Mouse (Mus musculus): ENCODE results near the gene Zfp574.

GRCm38 (mm10) chr7:25120061-25120834 is 47.9 kb downstream of the Zfp574 start:
- no peak for TF ChIP-seq CTCF (IDR thresholded peaks at IDR 0.05; ENCODE audit: control insufficient read depth, insufficient read depth, low read length)
- TF ChIP-seq POLR2A (IDR thresholded peaks at IDR 0.05; ENCODE audit: borderline replicate concordance, control insufficient read depth, low read depth, low read length) = no peak

Data from bone marrow, adult 2 months (tissue).